Mouse (Mus musculus) urinary bladder, adult 2 months (tissue): ENCODE measurements around the gene Fut8. TPM values are rescaled to one million over a fixed set of nuclear protein-coding genes. Genes with fewer than 3 reads are reported as not detected.

Experiments
- DNase-seq: peaks from one replicate; pipeline ENCODE4 v3.0.0; 2022; ENCODE audit warnings: low spot score
- polyA plus RNA-seq: library from polyadenylated mRNA; depleted of rRNA; stranded (reverse); fragments of >200 nt; gene quantifications from 2 replicates; pipeline ENCODE4 v1.2.3, GENCODE M21; 2012

The Fut8 gene
- polyA plus RNA-seq, 1 experiment: 7.6 TPM

GRCm38 (mm10) chr12:77305502-77305901 is 67.6 kb downstream of the Fut8 start:
- DNase-seq: no peak

- DNase-seq: no peak
Observed at GRCm38 (mm10) chr12:77306759-77307314, 68.9 kb downstream of the Fut8 start.

- no peak for DNase-seq
Observed at GRCm38 (mm10) chr12:77309507-77309906, 71.6 kb downstream of the Fut8 start.

- no peak for DNase-seq
Observed at GRCm38 (mm10) chr12:77313502-77313901, 75.6 kb downstream of the Fut8 start.

- DNase-seq: no peak
Observed at GRCm38 (mm10) chr12:77324142-77324541, 86.2 kb downstream of the Fut8 start.

- DNase-seq: no peak
Observed at GRCm38 (mm10) chr12:77346521-77346920, 108.6 kb downstream of the Fut8 start.

GRCm38 (mm10) chr12:77349543-77349942 is 111.6 kb downstream of the Fut8 start:
- DNase-seq: no peak

- DNase-seq: no peak
Observed at GRCm38 (mm10) chr12:77415720-77416119, 177.8 kb downstream of the Fut8 start.

GRCm38 (mm10) chr12:77421667-77422393 is 183.9 kb downstream of the Fut8 start:
- DNase-seq: no peak

- no peak for DNase-seq
Observed at GRCm38 (mm10) chr12:77426093-77426492, 188.2 kb downstream of the Fut8 start.

GRCm38 (mm10) chr12:77428165-77428564 is 190.2 kb downstream of the Fut8 start:
- DNase-seq: no peak

GRCm38 (mm10) chr12:77429381-77429780 is 191.5 kb downstream of the Fut8 start:
- no peak for DNase-seq

- DNase-seq: no peak
Observed at GRCm38 (mm10) chr12:77436733-77437132, 198.8 kb downstream of the Fut8 start.

GRCm38 (mm10) chr12:77450816-77451215 is 212.9 kb downstream of the Fut8 start:
- no peak for DNase-seq

- DNase-seq: no peak
Observed at GRCm38 (mm10) chr12:77466178-77466577, 228.3 kb downstream of the Fut8 start.

GRCm38 (mm10) chr12:77479931-77480330 is 242.0 kb downstream of the Fut8 start:
- no peak for DNase-seq

GRCm38 (mm10) chr12:77481153-77481552 is 243.2 kb downstream of the Fut8 start:
- no peak for DNase-seq

GRCm38 (mm10) chr12:77481799-77482198 is 243.9 kb downstream of the Fut8 start:
- no peak for DNase-seq

GRCm38 (mm10) chr12:77483180-77483855 is 245.4 kb downstream of the Fut8 start:
- no peak for DNase-seq

- no peak for DNase-seq
Observed at GRCm38 (mm10) chr12:77484761-77485160, 246.8 kb downstream of the Fut8 start.

- no peak for DNase-seq
Observed at GRCm38 (mm10) chr12:77491478-77491877, 253.6 kb downstream of the Fut8 start.

GRCm38 (mm10) chr12:77495781-77496180 is 257.9 kb downstream of the Fut8 start:
- DNase-seq: no peak

GRCm38 (mm10) chr12:77498153-77498552 is 260.2 kb downstream of the Fut8 start:
- DNase-seq: no peak
